Mouse (Mus musculus): ENCODE results near the gene Mrgprb8.
"Not testable (repeated sequence)": the region's sequence is repeated elsewhere in the genome, so short reads cannot be mapped to it uniquely, and the experiment has no call there.

Gene Mrgprb8

GRCm38 (mm10) chr7:48388226-48388625 is at the start of gene Mrgprb8:
Mrgprb8 (plus strand) TSS chr7:48388526.
- DNase-seq (ENCODE audit: extremely low spot score): no peak

DNA sequence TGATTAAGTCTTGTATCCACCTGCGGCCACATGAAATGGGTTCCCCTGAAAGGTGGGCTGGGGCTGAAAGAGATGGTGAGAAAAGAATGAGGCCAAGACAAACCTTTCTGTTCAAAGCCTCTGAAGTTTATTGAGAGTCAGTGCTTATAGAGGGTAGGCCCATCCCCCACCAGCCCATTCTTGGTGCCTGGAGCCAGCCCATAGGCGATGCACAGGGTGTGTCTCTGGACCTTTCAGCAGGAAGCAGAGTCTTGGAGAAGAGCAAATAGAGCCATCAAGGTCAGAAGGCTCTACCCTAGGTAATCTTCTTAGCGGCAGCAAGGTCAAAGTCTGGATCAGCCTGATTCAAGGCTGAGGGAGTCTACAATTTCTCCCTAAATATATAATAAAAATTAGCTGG is 47.6 kb downstream of the Mrgprb8 start:
- not testable (repeated sequence) for DNase-seq (ENCODE audit: extremely low spot score)

GRCm38 (mm10) chr7:48436581-48436980 is 48.3 kb downstream of the Mrgprb8 start:
- no peak for DNase-seq (ENCODE audit: extremely low spot score)

All from embryo, embryonic 9.5 days (tissue).